Mouse (Mus musculus): Measurements from ENCODE around the gene Sphk1.
A peak's percentile ranks its signal among the peaks of the same experiment; 100 is the strongest.

The Sphk1 gene

DNA sequence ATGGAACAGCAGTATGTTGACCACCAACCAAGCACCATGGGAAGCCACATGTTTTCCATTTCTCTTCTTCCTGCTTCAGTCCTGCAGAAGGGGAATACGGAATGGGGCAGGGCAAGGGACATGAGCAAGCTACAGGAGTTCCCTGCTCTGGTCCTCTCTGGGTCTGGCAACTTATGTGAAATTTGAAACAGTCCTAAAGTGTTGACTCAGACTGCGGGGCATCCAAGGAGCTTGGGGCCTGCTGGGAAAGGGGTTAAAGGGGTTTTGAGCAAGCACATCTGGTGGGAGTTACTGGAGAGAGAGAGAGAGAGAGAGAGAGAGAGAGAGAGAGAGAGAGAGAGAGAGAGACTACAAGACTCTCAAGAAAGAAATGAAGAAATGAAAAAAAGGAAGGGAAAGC is 22.0 kb upstream of the Sphk1 start:
- DNase-seq (ENCODE audit: low spot score), result no peak

GRCm38 (mm10) chr11:116511301-116511868 is 19.3 kb upstream of the Sphk1 start:
- no peak for DNase-seq (ENCODE audit: low spot score)

DNA sequence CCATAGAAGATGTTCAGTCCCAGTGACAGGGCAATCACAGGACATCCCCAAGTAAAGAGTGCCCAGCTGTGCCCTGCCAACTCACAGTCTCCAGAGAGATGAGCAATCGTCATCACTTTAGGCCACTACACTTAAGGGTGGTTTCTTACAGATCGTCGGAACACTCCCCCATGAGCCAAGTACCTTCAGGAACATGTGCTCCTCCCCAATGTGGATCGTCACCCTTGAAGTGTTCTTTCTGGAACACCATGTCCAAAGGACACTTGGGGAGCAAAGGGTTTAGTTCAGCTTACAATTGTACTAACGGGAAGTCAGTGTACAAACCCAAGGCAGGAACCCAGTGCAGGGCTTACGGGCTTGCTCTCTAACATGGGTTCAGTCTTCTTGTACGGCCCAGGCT is 18.6 kb upstream of the Sphk1 start:
- DNase-seq (ENCODE audit: low spot score), result no peak

DNA sequence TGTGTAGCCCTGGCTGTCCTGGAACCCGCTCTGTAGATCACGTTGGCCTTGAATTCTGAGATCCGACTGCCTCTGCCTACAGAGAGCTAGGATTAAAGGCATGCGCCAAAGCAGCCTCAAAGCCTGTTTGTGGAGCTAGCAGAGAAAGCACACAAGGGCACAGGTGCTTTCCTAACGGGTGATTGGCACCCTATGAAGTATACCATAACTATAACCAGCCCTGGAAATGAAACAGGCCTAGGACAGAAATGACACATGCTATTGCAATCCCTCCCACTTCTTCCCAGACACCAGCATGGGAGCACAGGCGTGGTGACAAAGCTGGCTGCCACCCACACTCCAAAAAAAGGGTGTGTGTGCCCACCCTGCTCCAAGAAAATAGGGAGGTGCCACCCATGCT is 17.7 kb upstream of the Sphk1 start:
- no peak for DNase-seq (ENCODE audit: low spot score)

DNA sequence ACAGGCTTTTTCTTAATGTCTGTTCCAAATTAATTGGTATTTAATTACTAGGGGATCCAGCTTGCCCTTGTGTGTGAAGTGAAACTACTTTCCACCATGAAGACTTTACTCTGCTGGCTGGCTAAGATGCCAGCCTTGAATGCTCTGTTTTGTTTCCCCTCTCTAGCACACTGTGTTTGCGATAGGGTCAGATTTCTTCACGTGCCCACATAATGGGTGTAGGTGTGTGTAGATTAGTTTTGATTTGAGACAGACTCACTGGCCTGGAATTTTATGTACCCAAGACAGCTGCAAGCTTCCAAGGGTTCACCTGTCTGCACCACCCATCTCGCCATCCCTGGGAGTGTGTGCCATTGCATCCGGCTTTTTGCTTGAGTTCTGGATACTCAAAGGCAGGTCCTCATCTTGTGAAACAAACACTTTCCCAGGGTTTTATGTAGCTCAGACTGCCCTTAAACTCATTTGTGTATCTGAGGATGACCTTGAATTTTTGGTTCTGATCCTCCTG is 17.1 kb upstream of the Sphk1 start:
- no peak for DNase-seq (ENCODE audit: low spot score)

DNA sequence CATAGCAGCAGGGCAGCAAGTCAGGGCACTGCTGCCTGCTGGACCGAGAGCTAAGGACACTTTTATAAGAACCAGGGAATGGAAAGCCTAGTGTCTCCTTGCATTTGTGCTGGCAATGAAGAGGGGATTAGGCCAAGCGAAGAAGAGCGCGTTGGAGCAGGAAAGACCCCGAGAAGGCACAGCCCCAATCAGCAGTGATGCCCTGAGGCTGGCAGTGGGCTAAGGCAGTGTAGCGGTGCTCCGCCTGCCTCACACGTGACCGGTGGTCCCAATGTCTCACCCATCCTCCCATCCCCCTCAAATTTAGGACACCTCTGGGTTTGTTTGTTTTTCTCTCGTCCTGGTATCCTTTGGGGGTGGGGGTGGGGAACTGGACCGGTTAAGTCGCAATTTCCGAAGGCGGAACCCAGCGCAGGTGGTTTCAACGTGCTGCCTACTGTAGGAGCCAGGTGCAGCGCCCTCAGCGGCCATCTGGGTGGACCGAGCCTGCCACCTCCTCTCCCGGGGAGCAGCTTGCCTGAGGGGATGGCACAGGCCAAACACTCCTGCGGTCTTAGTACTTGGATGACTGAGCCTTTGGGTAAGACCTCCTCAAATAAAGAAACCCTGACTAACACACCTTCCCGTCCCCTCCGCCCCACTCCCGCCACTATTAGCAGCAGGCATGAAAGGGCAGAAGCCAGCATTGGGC is 15.2 kb upstream of the Sphk1 start:
- no peak for DNase-seq (ENCODE audit: low spot score)

GRCm38 (mm10) chr11:116518482-116518881 is 12.2 kb upstream of the Sphk1 start:
- no peak for DNase-seq (ENCODE audit: low spot score)

DNA sequence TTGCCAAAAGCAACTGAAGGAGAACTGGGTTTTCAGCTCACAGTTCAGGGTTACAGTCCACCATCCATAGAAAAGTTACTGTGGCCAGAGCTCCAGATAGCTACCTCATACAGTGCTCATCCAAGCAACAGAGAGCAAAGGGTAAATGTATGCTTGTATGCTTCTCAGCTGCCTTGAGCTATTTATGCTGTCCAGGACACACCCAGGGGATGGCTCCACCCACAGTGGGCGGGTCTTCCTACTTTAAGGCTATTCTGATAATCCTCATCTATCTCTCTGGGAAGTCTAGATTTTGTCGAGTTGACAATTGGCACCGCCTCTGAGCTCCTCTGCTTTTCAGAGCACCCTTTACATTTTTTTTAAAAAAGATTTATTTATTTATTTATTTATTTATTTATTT is 9.6 kb upstream of the Sphk1 start:
- DNase-seq (ENCODE audit: low spot score), result no peak

DNA sequence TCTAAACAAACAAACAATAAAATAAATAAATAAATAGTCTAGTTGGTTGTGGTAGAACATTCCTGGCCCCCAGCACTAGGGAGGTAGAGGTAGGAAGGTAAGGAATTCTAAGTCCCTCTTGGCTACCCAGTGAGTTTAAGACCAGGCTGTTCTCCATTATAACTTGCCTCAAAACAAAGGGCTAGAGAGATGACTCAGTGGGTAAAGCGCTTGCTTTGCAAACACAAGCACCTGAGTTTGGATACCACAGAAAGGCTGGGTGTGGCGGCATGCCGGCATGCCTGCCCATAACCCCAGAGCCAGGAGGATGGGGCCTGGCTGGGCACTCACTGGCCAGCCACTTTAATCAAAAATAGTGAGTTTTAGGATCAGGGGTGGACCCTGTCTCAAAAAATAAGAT is 8.7 kb upstream of the Sphk1 start:
- DNase-seq (ENCODE audit: low spot score), result no peak

DNA sequence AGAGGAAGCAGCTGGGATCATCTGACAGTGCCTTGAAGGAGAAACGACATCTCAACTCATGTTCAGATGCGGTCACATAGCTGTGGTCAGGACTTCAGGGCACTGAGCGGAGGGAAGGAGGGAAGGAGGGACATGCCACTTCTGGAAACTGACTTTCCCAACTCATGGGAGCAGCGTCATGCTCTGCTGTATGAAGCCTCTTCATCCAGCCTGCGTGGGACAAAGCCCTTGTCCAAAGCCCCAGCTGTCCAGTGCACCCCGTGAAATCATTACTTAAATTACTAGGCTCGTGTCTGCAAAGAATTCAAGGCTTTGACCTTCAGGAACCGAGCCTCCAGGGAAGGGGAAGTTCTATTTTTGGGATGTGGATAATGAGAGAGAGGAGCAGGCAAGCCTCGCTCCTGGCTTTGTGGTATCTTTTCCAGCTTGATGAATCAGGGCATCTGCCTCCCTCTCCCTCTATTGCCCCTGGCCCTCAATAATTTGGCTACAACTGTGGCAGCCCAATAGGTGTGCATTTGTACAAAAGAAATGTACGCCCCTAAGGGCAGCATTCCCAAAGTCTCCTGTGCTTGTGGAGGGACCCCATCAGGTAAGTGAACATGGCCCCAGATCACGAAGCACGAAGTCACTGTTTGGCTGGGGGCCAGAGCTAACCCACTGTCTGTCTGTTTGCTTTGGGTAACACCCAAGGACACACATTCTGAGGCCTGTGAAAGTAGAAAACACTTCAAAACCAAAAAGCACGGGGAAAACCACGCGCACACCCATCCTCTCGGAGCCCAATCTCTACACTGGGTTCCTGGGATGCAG is 7.6 kb upstream of the Sphk1 start:
- no peak for DNase-seq (ENCODE audit: low spot score)

GRCm38 (mm10) chr11:116523699-116524189 is 7.0 kb upstream of the Sphk1 start:
- DNase-seq (ENCODE audit: low spot score), result no peak

GRCm38 (mm10) chr11:116528636-116529320 is 1.9 kb upstream of the Sphk1 start:
- no peak for DNase-seq (ENCODE audit: low spot score)

DNA sequence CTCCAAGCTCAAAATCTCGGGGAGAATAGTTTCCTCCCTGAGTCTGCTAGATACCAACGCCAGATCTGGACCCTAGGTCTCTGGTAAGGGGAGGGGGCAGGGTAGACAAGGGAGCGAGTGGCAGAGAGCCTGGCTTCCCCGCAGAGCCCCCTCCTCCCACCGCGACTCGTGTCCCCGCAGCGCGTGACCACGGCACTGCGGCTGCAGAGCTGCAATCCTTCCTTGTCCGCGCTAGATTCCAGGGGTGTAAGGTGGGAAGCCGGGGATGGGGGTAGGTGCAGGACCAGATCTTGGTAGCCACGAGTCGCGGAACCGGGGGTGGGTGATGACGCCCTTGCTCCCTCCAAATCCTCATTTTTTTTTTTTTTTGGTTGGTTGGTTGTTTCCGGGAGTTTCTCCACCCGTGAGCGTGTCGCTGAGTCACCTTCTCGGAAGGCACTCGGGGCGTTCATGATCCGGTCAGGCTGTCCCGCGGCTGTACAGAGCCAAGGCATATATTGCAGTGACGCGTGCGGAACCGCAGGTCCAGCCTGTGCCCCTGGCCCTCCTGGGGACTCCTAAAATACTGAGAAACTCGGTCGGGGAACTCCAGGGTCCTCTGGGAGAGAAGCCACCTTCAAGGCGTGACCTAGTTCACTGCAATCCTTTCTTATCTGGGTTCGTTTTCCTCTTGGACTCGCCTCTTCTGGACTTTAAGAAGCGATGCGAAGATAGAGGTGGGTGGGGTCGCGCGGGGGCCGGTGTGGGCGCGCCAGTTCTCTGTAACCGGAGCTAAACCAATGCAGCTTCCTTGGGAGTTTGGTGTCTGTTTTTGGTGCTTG is 856 bp downstream of the Sphk1 start:
- no peak for DNase-seq (ENCODE audit: low spot score)

DNA sequence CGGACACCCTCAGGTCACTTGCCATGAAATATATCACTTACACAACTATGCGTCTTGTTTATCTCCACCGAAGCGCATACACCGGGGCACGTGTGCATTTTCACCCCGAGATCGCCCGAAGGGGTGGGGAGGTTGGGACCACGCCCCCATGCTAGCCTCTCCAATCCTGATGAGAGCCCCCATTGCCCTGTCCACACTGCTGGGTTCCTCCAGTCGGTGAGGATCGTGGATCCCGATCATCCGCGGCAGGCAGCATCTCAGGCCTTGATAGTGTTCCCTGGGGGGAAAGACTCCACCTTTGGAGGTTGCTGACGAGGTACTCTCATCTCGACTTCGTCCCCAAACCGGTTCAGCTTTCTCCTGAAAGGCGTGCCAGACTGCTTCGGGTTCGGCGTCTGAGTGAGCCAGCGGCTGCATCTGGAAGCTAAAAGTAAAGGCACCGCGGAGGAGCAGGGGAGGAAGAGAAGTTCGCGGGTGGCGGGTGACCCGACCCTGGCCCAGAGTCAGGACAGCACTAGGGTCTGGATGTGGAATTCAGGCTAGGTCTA is 1.6 kb downstream of the Sphk1 start:
- DNase-seq (ENCODE audit: low spot score), result no peak

DNA sequence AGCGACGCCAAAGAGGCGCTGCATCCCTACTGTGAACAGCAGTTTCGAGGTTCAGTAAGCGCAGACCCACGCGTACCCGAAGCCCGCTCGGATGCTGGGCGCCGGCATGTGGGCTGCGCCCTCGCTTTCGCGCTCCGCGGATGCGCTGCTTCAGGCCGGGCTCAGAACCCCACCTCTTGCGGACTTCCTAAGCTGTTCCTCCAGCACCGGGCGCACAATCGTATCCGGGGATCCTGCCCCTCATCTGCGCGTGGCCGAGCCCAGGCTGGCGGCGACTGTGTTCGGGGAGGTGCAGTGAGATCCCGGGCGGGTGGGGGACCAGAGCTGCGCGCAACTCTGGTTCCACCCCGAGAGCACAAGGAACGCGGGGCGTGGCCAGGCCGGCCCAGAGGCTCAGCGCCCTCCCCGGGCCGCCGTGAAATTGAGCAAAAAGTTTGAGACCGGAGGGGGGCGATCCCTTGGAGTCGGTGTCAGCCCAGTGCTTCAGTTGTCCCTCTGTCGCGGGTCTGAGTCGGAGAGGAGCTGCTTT is 2.1 kb downstream of the Sphk1 start:
- DNase-seq (ENCODE audit: low spot score), result peak; percentile 47

- DNase-seq (ENCODE audit: low spot score), result no peak
Observed at GRCm38 (mm10) chr11:116533341-116534153, 2.8 kb downstream of the Sphk1 start.

- DNase-seq (ENCODE audit: low spot score), result no peak
Observed at GRCm38 (mm10) chr11:116534154-116534865, 3.6 kb downstream of the Sphk1 start.

DNA sequence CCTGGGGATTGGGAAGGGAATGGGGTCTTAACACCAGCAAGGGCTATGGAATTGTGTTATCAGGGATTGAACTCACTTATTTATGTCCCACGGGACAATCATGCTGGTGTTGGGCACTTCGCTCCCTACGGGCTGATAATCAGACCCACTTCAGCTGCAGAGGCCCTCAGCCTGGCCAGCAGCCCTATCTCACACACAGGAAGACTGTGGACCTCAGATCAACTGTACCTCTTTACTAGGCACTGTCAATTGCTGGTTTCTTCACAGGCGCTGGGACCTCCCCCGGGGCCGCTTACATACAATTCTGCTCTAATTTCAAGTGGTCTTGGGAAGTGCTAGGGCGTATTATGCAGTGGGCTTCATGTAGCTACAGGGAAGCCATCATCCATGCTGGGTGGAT is 6.0 kb downstream of the Sphk1 start:
- no peak for DNase-seq (ENCODE audit: low spot score)

GRCm38 (mm10) chr11:116537388-116537787 is 6.7 kb downstream of the Sphk1 start:
- DNase-seq (ENCODE audit: low spot score), result no peak
